Mouse (Mus musculus) thymus, adult 2 months (tissue): Measurements from ENCODE around the gene Tas2r144. TPM values are rescaled to one million over a fixed set of nuclear protein-coding genes. Genes with fewer than 3 reads are reported as not detected.

Source experiments
- DNase-seq: peaks from one replicate; pipeline ENCODE4 v3.0.0; 2021
- H3K27ac ChIP-seq: fragments of 200-500 bp; 2 replicates; pipeline ENCODE4 v1.5.1; 2012; ENCODE audit warnings: low read length, control low read depth; ENCODE audit not compliant: control insufficient read depth, insufficient read depth
- H3K27me3 ChIP-seq: fragments of 200-500 bp; 2 replicates; pipeline ENCODE4 v1.6.1; 2012; ENCODE audit warnings: mild to moderate bottlenecking, low read length, moderate library complexity, mixed read lengths; ENCODE audit not compliant: control insufficient read depth, insufficient read depth
- H3K36me3 ChIP-seq: fragments of 200-500 bp; 2 replicates; pipeline ENCODE4 v1.6.1; 2012; ENCODE audit warnings: mild to moderate bottlenecking, low read length, moderate library complexity; ENCODE audit not compliant: control insufficient read depth, insufficient read depth
- H3K4me1 ChIP-seq: fragments of 200-500 bp; replicated peaks from 2 replicates; pipeline ENCODE4 v1.6.1; 2012; ENCODE audit warnings: low read length; ENCODE audit not compliant: control insufficient read depth, insufficient read depth
- H3K4me3 ChIP-seq: fragments of 200-500 bp; 2 replicates; pipeline ENCODE4 v1.5.1; 2012; ENCODE audit warnings: mild to moderate bottlenecking, low read length, control low read depth, moderate library complexity; ENCODE audit not compliant: control insufficient read depth, insufficient read depth
- CTCF ChIP-seq: fragments of 200-500 bp; IDR thresholded peaks from 2 replicates; pipeline ENCODE4 v1.5.1; 2012; ENCODE audit warnings: mild to moderate bottlenecking, control low read depth, low read length, moderate library complexity, borderline replicate concordance; ENCODE audit not compliant: control insufficient read depth, poor library complexity, insufficient read depth; ENCODE audit errors: extremely low read depth
- POLR2A ChIP-seq: fragments of 200-500 bp; IDR thresholded peaks from 2 replicates; pipeline ENCODE4 v1.6.1; 2012; ENCODE audit warnings: mild to moderate bottlenecking, low read length, control low read depth, moderate library complexity; ENCODE audit not compliant: control insufficient read depth, poor library complexity, insufficient read depth; ENCODE audit errors: extremely low read depth
- WGBS: fragments of 180-500 bp; shearing (Covaris S2); methylation state at CpG from one replicate; pipeline ENCODE4 v1.1.7; 2018; 5-methylcytosine and 5-hydroxymethylcytosine counted together
- polyA plus RNA-seq: library from polyadenylated mRNA; depleted of rRNA; stranded (reverse); fragments of >200 nt; gene quantifications from 2 replicates; pipeline ENCODE4 v1.2.3, GENCODE M21; 2012

The Tas2r144 gene
- polyA plus RNA-seq, 1 experiment: not detected

GRCm38 (mm10) chr6:42227240-42228101, 12.3 kb downstream of the Tas2r144 start:
- no peak for TF ChIP-seq POLR2A
- no peak for TF ChIP-seq CTCF
- H3K36me3 ChIP-seq: no peaks in the 10 kb centered on the region
- H3K27ac ChIP-seq: no peak overlapping the region
- H3K4me3 ChIP-seq: no peak overlapping the region
- H3K4me1 ChIP-seq: no peaks in the 10 kb centered on the region
- DNase-seq: peak; percentile 62
- H3K27me3 ChIP-seq: no peaks in the 10 kb centered on the region
- WGBS: 38% methylated on average over 17 of the region's 17 CpGs

DNA sequence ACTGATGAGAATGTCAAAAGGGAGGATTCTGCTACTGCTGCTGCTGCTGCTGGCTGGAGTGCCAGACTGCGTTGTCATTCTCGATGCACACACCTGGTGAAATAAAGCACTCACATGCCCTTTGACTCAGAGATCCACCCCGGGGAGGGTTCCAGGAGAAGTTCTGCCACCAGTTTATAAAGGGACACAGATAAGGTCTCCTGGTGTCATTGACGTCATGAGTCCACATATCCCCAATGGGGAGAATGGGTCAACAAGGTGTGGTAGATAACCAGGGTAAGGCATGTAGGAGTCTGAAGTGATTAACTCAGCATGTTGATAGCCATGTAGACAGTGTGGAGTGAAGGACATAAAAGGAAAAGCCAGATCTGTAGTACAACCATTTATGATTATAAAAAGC, 14.5 kb downstream of the Tas2r144 start:
- TF ChIP-seq POLR2A (no peak), CTCF (no peak)
- no peak for DNase-seq
- no peak overlapping the region for H3K4me3 ChIP-seq
- no peaks in the 10 kb centered on the region for H3K36me3 ChIP-seq
- H3K27ac ChIP-seq: no peak overlapping the region
- 89% methylated on average over 4 of the region's 4 CpGs for WGBS
- H3K27me3 ChIP-seq: no peaks in the 10 kb centered on the region
- no peaks in the 10 kb centered on the region for H3K4me1 ChIP-seq

- Histone ChIP-seq H3K36me3 (no peaks in the 10 kb centered on the region), H3K27ac (no peak overlapping the region), H3K4me1 (no peaks in the 10 kb centered on the region), H3K4me3 (no peak overlapping the region), H3K27me3 (no peaks in the 10 kb centered on the region)
- TF ChIP-seq POLR2A (no peak), CTCF (no peak)
- 97% methylated on average over 3 of the region's 3 CpGs for WGBS
- DNase-seq: no peak
Measured at GRCm38 (mm10) chr6:42231191-42231590, 16.1 kb downstream of the Tas2r144 start.

GRCm38 (mm10) chr6:42237276-42237805, 22.2 kb downstream of the Tas2r144 start:
- no peaks in the 10 kb centered on the region for H3K36me3 ChIP-seq
- no peaks in the 10 kb centered on the region for H3K4me1 ChIP-seq
- TF ChIP-seq CTCF (no peak), POLR2A (no peak)
- no peak overlapping the region for H3K27ac ChIP-seq
- 88% methylated on average over 6 of the region's 6 CpGs for WGBS
- H3K4me3 ChIP-seq: no peak overlapping the region
- DNase-seq: no peak
- no peaks in the 10 kb centered on the region for H3K27me3 ChIP-seq

DNA sequence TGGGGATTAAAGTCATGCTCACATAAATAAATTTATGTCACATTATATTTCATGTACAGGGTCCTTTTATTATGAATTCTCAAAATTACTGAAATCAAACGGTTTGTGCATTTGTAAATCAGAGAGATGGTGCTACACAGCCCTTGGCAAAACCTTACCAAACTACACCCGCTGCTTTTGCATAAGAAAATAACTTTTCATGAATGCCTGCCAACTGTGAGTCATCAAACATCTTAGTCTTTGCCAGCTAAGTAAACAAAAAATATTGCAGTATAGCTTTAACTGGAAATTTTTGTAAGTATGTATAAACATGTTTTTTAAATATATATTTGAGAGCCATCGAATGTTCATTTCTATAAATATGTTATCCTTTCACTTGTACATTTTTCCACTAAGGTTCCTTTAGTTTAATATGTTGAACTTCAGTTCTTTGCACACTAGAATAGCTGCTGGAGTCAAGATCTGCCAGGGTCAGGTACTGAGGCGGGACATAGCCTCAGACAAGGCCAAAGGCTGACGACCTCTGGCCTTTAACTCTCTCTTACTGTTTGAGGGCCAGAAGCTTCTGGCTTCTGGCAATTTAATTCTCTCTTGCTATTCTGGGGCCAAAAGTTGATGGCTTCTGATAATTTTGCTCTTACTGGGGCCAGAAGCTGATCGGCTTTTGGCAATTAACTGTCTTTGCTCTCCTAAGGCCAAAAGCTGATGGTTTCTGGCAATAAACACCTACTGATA, 26.4 kb downstream of the Tas2r144 start:
- TF ChIP-seq POLR2A: no peak
- TF ChIP-seq CTCF: no peak
- Histone ChIP-seq H3K27ac (no peak overlapping the region), H3K4me3 (no peak overlapping the region), H3K36me3 (no peaks in the 10 kb centered on the region), H3K27me3 (no peaks in the 10 kb centered on the region), H3K4me1 (peaks cover 6% of the 10 kb centered on the region)
- DNase-seq: no peak
- WGBS: 93% methylated on average over 6 of the region's 6 CpGs

GRCm38 (mm10) chr6:42245711-42246353, 30.7 kb downstream of the Tas2r144 start, which contains the start of gene Gstk1:
Gene Gstk1, plus strand, starts transcription at chr6:42245935.
- DNase-seq: peak; percentile 84
- Histone ChIP-seq H3K27ac (no peak within 1 kb of the TSS), H3K4me3 (peak within 1 kb of the TSS; percentile 53), H3K27me3 (no peaks in the 10 kb centered on the region), H3K4me1 (peaks cover 7% of the 10 kb centered on the region), H3K36me3 (no peaks in the 10 kb centered on the region)
- 3% methylated on average over 28 of the region's 28 CpGs for WGBS
- peak; percentile 53; the same call in 1 of the 2 replicates for TF ChIP-seq POLR2A
- TF ChIP-seq CTCF: no peak
